Comparison of ENCODE assay signal across 12 mouse cellular contexts in the genomic region with DNA sequence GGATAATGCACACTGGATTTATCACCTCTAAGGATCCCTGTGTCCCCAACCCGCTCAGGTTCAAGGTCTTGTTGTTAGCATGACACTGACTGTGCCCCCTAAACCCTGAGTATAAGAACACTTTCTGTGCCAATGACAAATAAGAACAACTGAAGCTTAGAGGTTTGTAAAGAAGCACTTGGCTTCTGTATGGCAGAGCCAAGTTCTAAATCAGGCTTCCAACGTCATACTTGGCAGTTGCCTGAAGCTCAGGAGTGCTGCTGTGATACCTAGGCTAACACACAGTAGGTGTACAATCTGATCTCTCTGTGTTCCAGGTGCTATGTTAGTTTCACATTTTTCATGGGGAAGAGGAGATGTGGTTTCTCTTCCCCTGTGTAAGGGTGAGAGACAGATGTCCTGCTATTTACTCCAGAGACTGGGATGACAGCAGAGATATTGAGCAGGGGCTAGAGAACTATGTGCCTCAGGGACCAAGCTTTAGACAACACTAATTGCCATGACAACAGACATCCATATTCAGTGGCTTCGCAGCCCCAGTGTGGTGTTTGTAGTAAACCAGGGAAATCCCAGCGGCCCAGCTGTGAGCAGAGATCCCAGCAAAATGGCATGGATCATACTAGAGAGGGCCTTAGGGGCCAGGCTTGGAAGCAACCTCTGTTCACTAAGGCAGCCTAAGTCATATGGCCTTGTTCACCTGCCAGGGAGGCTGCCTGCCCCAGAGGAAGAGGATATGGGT.
A peak's percentile ranks its signal among the peaks of the same experiment; 100 is the strongest.
DNase-seq lines count a peak whose midpoint lies in the region; ATAC-seq lines count a peak whose summit lies in the region.
"Had no signal": no experiment of that assay in that cellular context is flagged by ENCODE, and none has a peak within 500 bp of the region (broad histone marks: within the 10 kb centered on the region; RNA-seq: fewer than 3 reads in every experiment).

No protein-coding gene starts in this region.

- H3K36me3 ChIP-seq in heart, embryonic 12.5 days = no peaks in the 10 kb centered on the region
- no peaks in the 10 kb centered on the region for H3K36me3 ChIP-seq in hindbrain, embryonic 14.5 days (replicated peaks; ENCODE audit: control insufficient read depth, insufficient read depth)
- no peaks in the 10 kb centered on the region for H3K36me3 ChIP-seq in midbrain, embryonic 16.5 days (ENCODE audit: control insufficient read depth, insufficient read depth, low read length)

- H3K9ac ChIP-seq in heart, embryonic 12.5 days = no peak overlapping the region
- H3K9ac ChIP-seq in hindbrain, embryonic 14.5 days = no peak overlapping the region
- H3K9ac ChIP-seq in midbrain, embryonic 16.5 days (ENCODE audit: low read depth, low read length) = no peak overlapping the region

- DNase-seq in adrenal gland, postnatal 10 days = peak; percentile 18
- DNase-seq in adrenal gland, adult (ENCODE audit: inconsistent age in 2 of 2, low spot score in 1 of 2) = no peak
- DNase-seq in heart, postnatal 10 days = peak; percentile 61 to 71
- no peak for DNase-seq in hindbrain, embryonic 14.5 days (ENCODE audit: low spot score)
- no peak for DNase-seq in urinary bladder, postnatal 4 days (ENCODE audit: low spot score in 2 of 2)
- DNase-seq: adrenal gland, adult 8-10 months; kidney, adult 9 months; right cerebral cortex, postnatal 14 days had no signal

- no peak overlapping the region for H3K27ac ChIP-seq in heart, embryonic 12.5 days (ENCODE audit: poor library complexity, severe bottlenecking)
- no peak overlapping the region for H3K27ac ChIP-seq in hindbrain, embryonic 14.5 days
- H3K27ac ChIP-seq in midbrain, embryonic 16.5 days (ENCODE audit: low read length) = no peak overlapping the region
- H3K27ac ChIP-seq: macrophage had no signal

- 68% methylated on average over 4 of the region's 4 CpGs for WGBS in heart, embryonic 12.5 days
- 41% methylated on average over 4 of the region's 4 CpGs for WGBS in hindbrain, embryonic 14.5 days
- 46% methylated on average over 4 of the region's 4 CpGs for WGBS in midbrain, embryonic 16.5 days

- intact Hi-C loops in heart, postnatal 10 days (cut with DNase I) = no loop called here

- peaks cover 85% of the 10 kb centered on the region for H3K27me3 ChIP-seq in heart, embryonic 12.5 days (replicated peaks)
- H3K27me3 ChIP-seq in hindbrain, embryonic 14.5 days (ENCODE audit: control insufficient read depth, insufficient read depth, low read length) = no peaks in the 10 kb centered on the region
- no peaks in the 10 kb centered on the region for H3K27me3 ChIP-seq in midbrain, embryonic 16.5 days (ENCODE audit: control insufficient read depth, insufficient read depth, low read depth, low read length)

- no peak overlapping the region for H3K4me3 ChIP-seq in heart, embryonic 12.5 days
- no peak overlapping the region for H3K4me3 ChIP-seq in hindbrain, embryonic 14.5 days (replicated peaks; ENCODE audit: low read length)
- H3K4me3 ChIP-seq in midbrain, embryonic 16.5 days (ENCODE audit: low read depth, low read length) = no peak overlapping the region

- no peak overlapping the region for H3K4me2 ChIP-seq in heart, embryonic 12.5 days
- no peak overlapping the region for H3K4me2 ChIP-seq in hindbrain, embryonic 14.5 days (replicated peaks)
- H3K4me2 ChIP-seq in midbrain, embryonic 16.5 days (ENCODE audit: low read length) = no peak overlapping the region

- no peak for ATAC-seq in heart, embryonic 12.5 days (ENCODE audit: insufficient number of reproducible peaks, low FRiP score)
- peak; percentile 55; the same call in 1 of the 2 replicates for ATAC-seq in hindbrain, embryonic 14.5 days (ENCODE audit: low FRiP score)
- ATAC-seq in midbrain, embryonic 16.5 days = peak; percentile 67
- ATAC-seq in megakaryocyte, adult 5-6 weeks (ENCODE audit: poor library complexity, severe bottlenecking) = no peak

- H3K4me1 ChIP-seq in heart, embryonic 12.5 days (replicated peaks) = peaks cover 10% of the 10 kb centered on the region
- H3K4me1 ChIP-seq in hindbrain, embryonic 14.5 days (replicated peaks; ENCODE audit: control insufficient read depth, insufficient read depth, low read length) = 0 out of 2 replicates have a peak, but pooled peaks cover 3% of the 10 kb centered on the region
- H3K4me1 ChIP-seq in midbrain, embryonic 16.5 days (ENCODE audit: control insufficient read depth, insufficient read depth, low read length) = 0 out of 2 replicates have a peak, but pooled peaks cover 2% of the 10 kb centered on the region

- 0 out of 2 replicates have a peak, but pooled peaks cover 4% of the 10 kb centered on the region for H3K9me3 ChIP-seq in heart, embryonic 12.5 days (replicated peaks)
- H3K9me3 ChIP-seq in hindbrain, embryonic 14.5 days (ENCODE audit: control insufficient read depth, low read length) = no peaks in the 10 kb centered on the region
- no peaks in the 10 kb centered on the region for H3K9me3 ChIP-seq in midbrain, embryonic 16.5 days (replicated peaks; ENCODE audit: control insufficient read depth, low read length, poor library complexity, severe bottlenecking)

Comparison
In these comparisons a context has a peak if more than half of its experiments do, and no peak if none do; other contexts are left out.
1. DNase-seq: peak in adrenal gland, postnatal 10 days (single experiment) and heart, postnatal 10 days (2 of 2); none in adrenal gland, adult (0 of 2), hindbrain, embryonic 14.5 days (single experiment) and urinary bladder, postnatal 4 days (0 of 2).
2. ATAC-seq: peak in hindbrain, embryonic 14.5 days (single experiment) and midbrain, embryonic 16.5 days (single experiment); none in heart, embryonic 12.5 days (single experiment) and megakaryocyte, adult 5-6 weeks (single experiment).